Mouse (Mus musculus) cerebellum, adult 9-11 months (tissue): ENCODE results near the gene Ssrp1.
A peak's percentile ranks its signal among the peaks of the same experiment; 100 is the strongest.

Source experiments
- DNase-seq: peaks from one replicate; pipeline ENCODE4 v3.0.0; 2022

Ssrp1 gene

GRCm38 (mm10) chr2:85038336-85038735 lies 1.3 kb downstream of the Ssrp1 start:
- no peak for DNase-seq

- DNase-seq: no peak
Observed at GRCm38 (mm10) chr2:85043623-85044022, 6.6 kb downstream of the Ssrp1 start.

GRCm38 (mm10) chr2:85046222-85046621 lies 9.2 kb downstream of the Ssrp1 start:
- no peak for DNase-seq

GRCm38 (mm10) chr2:85047081-85047480 lies 10.0 kb downstream of the Ssrp1 start:
- peak; percentile 65 for DNase-seq

- peak; percentile 97 for DNase-seq
Observed at GRCm38 (mm10) chr2:85047596-85048167, 10.6 kb downstream of the Ssrp1 start, which contains the start of gene Tnks1bp1. TSS of gene Tnks1bp1 (plus strand) at chr2:85048022.

- DNase-seq: peak; percentile 83
Observed at GRCm38 (mm10) chr2:85048168-85048751, 11.2 kb downstream of the Ssrp1 start.

- DNase-seq: peak; percentile 60
Observed at GRCm38 (mm10) chr2:85049277-85049676, 12.2 kb downstream of the Ssrp1 start.

- peak; percentile 54 for DNase-seq
Observed at GRCm38 (mm10) chr2:85050001-85050634, 13.1 kb downstream of the Ssrp1 start.

GRCm38 (mm10) chr2:85050746-85051145 lies 13.7 kb downstream of the Ssrp1 start:
- DNase-seq: peak; percentile 42

GRCm38 (mm10) chr2:85053192-85053816 lies 16.3 kb downstream of the Ssrp1 start:
- DNase-seq: no peak

- DNase-seq: no peak
Observed at GRCm38 (mm10) chr2:85056711-85057110, 19.7 kb downstream of the Ssrp1 start.

- DNase-seq: no peak
Observed at GRCm38 (mm10) chr2:85059677-85060076, 22.6 kb downstream of the Ssrp1 start.

GRCm38 (mm10) chr2:85060591-85061060 lies 23.6 kb downstream of the Ssrp1 start:
- no peak for DNase-seq

GRCm38 (mm10) chr2:85061107-85061541 lies 24.1 kb downstream of the Ssrp1 start:
- DNase-seq: no peak

GRCm38 (mm10) chr2:85065141-85065875 lies 28.3 kb downstream of the Ssrp1 start:
- no peak for DNase-seq

GRCm38 (mm10) chr2:85066937-85067336 lies 29.9 kb downstream of the Ssrp1 start:
- DNase-seq: no peak

GRCm38 (mm10) chr2:85067903-85068625 lies 31.0 kb downstream of the Ssrp1 start:
- no peak for DNase-seq

GRCm38 (mm10) chr2:85068626-85069025 lies 31.6 kb downstream of the Ssrp1 start:
- DNase-seq: no peak

- DNase-seq: no peak
Observed at GRCm38 (mm10) chr2:85070086-85070485, 33.1 kb downstream of the Ssrp1 start.

GRCm38 (mm10) chr2:85071921-85072320 lies 34.9 kb downstream of the Ssrp1 start:
- DNase-seq: no peak

- DNase-seq: no peak
Observed at GRCm38 (mm10) chr2:85073751-85074150, 36.7 kb downstream of the Ssrp1 start.
